Mouse (Mus musculus) liver, adult 2 months (tissue): ENCODE data around the gene Ovol2.

ENCODE experiments used
- CTCF ChIP-seq: fragments of 200-500 bp; IDR thresholded peaks from 2 replicates; pipeline ENCODE4 v1.5.1; 2011; ENCODE audit warnings: low read depth, low read length, control low read depth
- POLR2A ChIP-seq: fragments of 200-500 bp; IDR thresholded peaks from 2 replicates; pipeline ENCODE4 v1.6.1; 2011; ENCODE audit warnings: low read length, control low read depth; ENCODE audit not compliant: insufficient read depth; ENCODE audit errors: extremely low read depth

DNA sequence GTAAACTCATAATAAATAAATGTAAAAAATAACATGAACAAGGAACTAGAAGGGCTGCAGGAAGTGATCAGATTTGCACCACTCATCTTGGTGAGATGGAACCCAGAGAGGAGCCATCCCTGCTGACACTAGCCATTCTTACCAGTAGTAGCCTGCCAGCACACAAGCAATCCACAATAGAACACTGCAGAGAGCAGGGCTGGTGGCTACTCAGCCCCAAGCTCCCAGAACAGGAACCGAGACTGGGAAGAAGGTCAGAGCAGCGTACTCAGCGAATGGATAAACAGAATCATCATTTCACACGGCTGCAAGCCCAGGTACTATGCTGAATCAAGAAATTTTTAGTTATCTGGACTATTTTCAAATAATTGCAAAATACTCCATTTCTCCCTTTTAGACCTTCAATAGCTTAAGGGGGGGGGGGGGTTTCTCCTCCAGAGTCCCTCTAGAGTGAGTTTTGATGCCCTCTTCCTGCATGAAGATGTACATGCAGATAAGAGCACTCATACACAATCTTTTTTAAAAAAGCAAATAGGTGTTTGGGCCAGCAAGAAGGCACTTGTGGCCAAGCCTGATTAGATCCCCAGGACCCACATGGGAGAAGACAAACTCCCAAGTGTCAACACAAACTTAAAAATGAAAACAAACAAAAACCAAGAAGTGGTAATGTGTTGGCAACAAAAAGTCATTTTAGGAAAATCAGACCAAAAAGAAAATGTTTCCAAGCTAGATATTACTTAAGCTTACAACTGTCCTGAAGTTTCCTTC lies 65.8 kb downstream of the Ovol2 start:
- TF ChIP-seq CTCF (no peak), POLR2A (no peak)
